ENCODE assay signal across 14 mouse cellular contexts in genomic region chr5:117284029-117284428, GRCm38 (mm10). TPM values are rescaled to one million over a fixed set of nuclear protein-coding genes. Genes with fewer than 3 reads are reported as not detected.
A peak's percentile ranks its signal among the peaks of the same experiment; 100 is the strongest.
DNase-seq lines count a peak whose midpoint lies in the region; ATAC-seq lines count a peak whose summit lies in the region.
"Had no signal": no experiment of that assay in that cellular context is flagged by ENCODE, and none has a peak within 500 bp of the region (broad histone marks: within the 10 kb centered on the region; RNA-seq: fewer than 3 reads in every experiment).

No protein-coding gene starts in this region.

- WGBS in forebrain, embryonic 12.5 days, result 73% methylated on average over 9 of the region's 9 CpGs
- 80% methylated on average over 9 of the region's 9 CpGs for WGBS in forebrain, embryonic 11.5 days
- 58% methylated on average over 9 of the region's 9 CpGs for WGBS in neural tube, embryonic 12.5 days
- 41% methylated on average over 9 of the region's 9 CpGs for WGBS in forebrain, embryonic 14.5 days
- WGBS in neural tube, embryonic 14.5 days, result 56% methylated on average over 9 of the region's 9 CpGs

- H3K36me3 ChIP-seq in forebrain, embryonic 12.5 days (replicated peaks), result peaks cover 60% of the 10 kb centered on the region
- peaks cover 3% of the 10 kb centered on the region; the same call in 1 of the 2 replicates for H3K36me3 ChIP-seq in forebrain, embryonic 11.5 days (ENCODE audit: control insufficient read depth, insufficient read depth, low read length)
- H3K36me3 ChIP-seq in neural tube, embryonic 12.5 days, result peaks cover 44% of the 10 kb centered on the region
- H3K36me3 ChIP-seq in forebrain, embryonic 14.5 days (ENCODE audit: control insufficient read depth, insufficient read depth, low read length), result peaks cover 50% of the 10 kb centered on the region
- H3K36me3 ChIP-seq in neural tube, embryonic 14.5 days (ENCODE audit: control insufficient read depth, insufficient read depth, low read length), result peaks cover 19% of the 10 kb centered on the region

- no peak overlapping the region; the same call in 1 of the 2 replicates for H3K4me2 ChIP-seq in forebrain, embryonic 12.5 days
- H3K4me2 ChIP-seq in forebrain, embryonic 11.5 days (ENCODE audit: low read depth, low read length, severe bottlenecking), result no peak overlapping the region
- peak overlapping the region; percentile 83; the same call in 1 of the 2 replicates for H3K4me2 ChIP-seq in neural tube, embryonic 12.5 days (replicated peaks)
- H3K4me2 ChIP-seq in forebrain, embryonic 14.5 days (ENCODE audit: low read length), result peak overlapping the region; percentile 12; the same call in 1 of the 2 replicates
- no peak overlapping the region for H3K4me2 ChIP-seq in neural tube, embryonic 14.5 days (ENCODE audit: low read depth, low read length)

- H3K27me3 ChIP-seq in forebrain, embryonic 12.5 days, result peaks cover 6% of the 10 kb centered on the region; the same call in 1 of the 2 replicates
- H3K27me3 ChIP-seq in forebrain, embryonic 11.5 days (ENCODE audit: control insufficient read depth, insufficient read depth, low read length), result no peaks in the 10 kb centered on the region; the same call in 1 of the 2 replicates
- H3K27me3 ChIP-seq in neural tube, embryonic 12.5 days (replicated peaks), result no peaks in the 10 kb centered on the region
- H3K27me3 ChIP-seq in forebrain, embryonic 14.5 days (replicated peaks; ENCODE audit: control insufficient read depth, insufficient read depth, low read length), result no peaks in the 10 kb centered on the region
- H3K27me3 ChIP-seq in neural tube, embryonic 14.5 days (ENCODE audit: control insufficient read depth, insufficient read depth, low read length), result no peaks in the 10 kb centered on the region

- no peak overlapping the region for H3K4me3 ChIP-seq in forebrain, embryonic 12.5 days (replicated peaks)
- H3K4me3 ChIP-seq in forebrain, embryonic 11.5 days (ENCODE audit: low read depth, low read length), result no peak overlapping the region
- no peak overlapping the region for H3K4me3 ChIP-seq in neural tube, embryonic 12.5 days
- H3K4me3 ChIP-seq in forebrain, embryonic 14.5 days (ENCODE audit: low read depth, low read length), result no peak overlapping the region
- no peak overlapping the region for H3K4me3 ChIP-seq in neural tube, embryonic 14.5 days (ENCODE audit: low read depth, low read length)
- H3K4me3 ChIP-seq: myocyte had no signal

- H3K27ac ChIP-seq in forebrain, embryonic 12.5 days, result peak overlapping the region; percentile 11; the same call in 1 of the 2 replicates
- no peak overlapping the region for H3K27ac ChIP-seq in forebrain, embryonic 11.5 days (ENCODE audit: low read depth, low read length)
- H3K27ac ChIP-seq in neural tube, embryonic 12.5 days, result no peak overlapping the region
- H3K27ac ChIP-seq in forebrain, embryonic 14.5 days (ENCODE audit: low read depth, low read length), result 0 out of 2 replicates have a peak overlapping the region, but pooled peaks have one; percentile 30
- H3K27ac ChIP-seq in neural tube, embryonic 14.5 days (ENCODE audit: low read depth, low read length), result peak overlapping the region; percentile 22; the same call in 1 of the 2 replicates
- H3K27ac ChIP-seq: liver, embryonic 14.5 days; macrophage had no signal

- peaks cover 35% of the 10 kb centered on the region for H3K4me1 ChIP-seq in forebrain, embryonic 12.5 days
- H3K4me1 ChIP-seq in forebrain, embryonic 11.5 days (replicated peaks; ENCODE audit: control insufficient read depth, insufficient read depth, low read length), result peaks cover 11% of the 10 kb centered on the region
- H3K4me1 ChIP-seq in neural tube, embryonic 12.5 days, result peaks cover 31% of the 10 kb centered on the region
- H3K4me1 ChIP-seq in forebrain, embryonic 14.5 days (ENCODE audit: control insufficient read depth, insufficient read depth, low read length), result peaks cover 22% of the 10 kb centered on the region
- H3K4me1 ChIP-seq in neural tube, embryonic 14.5 days (ENCODE audit: control insufficient read depth, insufficient read depth, low read length), result peaks cover 25% of the 10 kb centered on the region

- ATAC-seq in forebrain, embryonic 12.5 days (ENCODE audit: low FRiP score), result no peak
- no peak for ATAC-seq in forebrain, embryonic 11.5 days (replicated peaks; ENCODE audit: low FRiP score)
- peak; percentile 12; the same call in 1 of the 2 replicates for ATAC-seq in neural tube, embryonic 12.5 days (ENCODE audit: low FRiP score, low read depth)
- 0 out of 2 replicates have a peak, but pooled peaks have one; percentile 4 for ATAC-seq in forebrain, embryonic 14.5 days
- peak; percentile 42; the same call in 1 of the 2 replicates for ATAC-seq in neural tube, embryonic 14.5 days (ENCODE audit: low read depth)

- H3K9ac ChIP-seq in forebrain, embryonic 12.5 days, result no peak overlapping the region
- no peak overlapping the region for H3K9ac ChIP-seq in forebrain, embryonic 11.5 days (ENCODE audit: low read length)
- H3K9ac ChIP-seq in neural tube, embryonic 12.5 days, result no peak overlapping the region
- 0 out of 2 replicates have a peak overlapping the region, but pooled peaks have one; percentile 29 for H3K9ac ChIP-seq in forebrain, embryonic 14.5 days (ENCODE audit: low read length)
- no peak overlapping the region for H3K9ac ChIP-seq in neural tube, embryonic 14.5 days (replicated peaks; ENCODE audit: low read depth, low read length)
- H3K9ac ChIP-seq: liver, embryonic 14.5 days had no signal

- no peak for DNase-seq in forebrain, embryonic 11.5 days (ENCODE audit: low spot score)
- DNase-seq in neural tube, embryonic 10.5 days (ENCODE audit: extremely low spot score, low spot score), result no peak
- peak; percentile 71 for DNase-seq in forebrain, embryonic 14.5 days (ENCODE audit: low spot score)
- no peak for DNase-seq in cerebellum, adult 18-20 months
- no peak for DNase-seq in ovary, adult 18-20 months (ENCODE audit: low spot score)
- DNase-seq: heart, adult 11 months; kidney, adult 9 months; spleen, adult 18-20 months had no signal

- H3K9me3 ChIP-seq in forebrain, embryonic 12.5 days, result no peaks in the 10 kb centered on the region
- no peaks in the 10 kb centered on the region for H3K9me3 ChIP-seq in forebrain, embryonic 11.5 days (ENCODE audit: control insufficient read depth, low read length)
- no peaks in the 10 kb centered on the region for H3K9me3 ChIP-seq in neural tube, embryonic 12.5 days
- H3K9me3 ChIP-seq in forebrain, embryonic 14.5 days (replicated peaks; ENCODE audit: control insufficient read depth, low read length), result no peaks in the 10 kb centered on the region
- H3K9me3 ChIP-seq in neural tube, embryonic 14.5 days (ENCODE audit: control insufficient read depth, low read length), result no peaks in the 10 kb centered on the region

RNA-seq across cellular contexts. Expression of gene Pebp1, which starts 3.4 kb away (rescaled TPM):
- polyA plus RNA-seq in forebrain, embryonic 12.5 days (2016; fragmentation: Nextera tagmentation; extraction: Ambion mirVana), result 856 and 860 TPM in 2 replicates
- polyA plus RNA-seq in forebrain, embryonic 11.5 days (2014; fragmentation: Nextera tagmentation; extraction: Ambion mirVana), result 881 and 979 TPM in 2 replicates
- 847 and 881 TPM in 2 replicates for polyA plus RNA-seq in neural tube, embryonic 12.5 days (2016; fragmentation: Nextera tagmentation; extraction: Ambion mirVana)
- 1,292 and 1,314 TPM in 2 replicates for polyA plus RNA-seq in forebrain, embryonic 14.5 days (2014; fragmentation: Nextera tagmentation; extraction: Ambion mirVana)
- polyA plus RNA-seq in neural tube, embryonic 14.5 days (2014; fragmentation: Nextera tagmentation; extraction: Ambion mirVana), result 1,002 and 1,074 TPM in 2 replicates

RNA-seq across cellular contexts. Expression of gene Vsig10, which starts 34.9 kb away (rescaled TPM):
- 3.0 and 3.7 TPM in 2 replicates for polyA plus RNA-seq in forebrain, embryonic 12.5 days (2016; fragmentation: Nextera tagmentation; extraction: Ambion mirVana)
- 2.3 and 2.5 TPM in 2 replicates for polyA plus RNA-seq in forebrain, embryonic 11.5 days (2014; fragmentation: Nextera tagmentation; extraction: Ambion mirVana)
- 2.4 and 2.8 TPM in 2 replicates for polyA plus RNA-seq in neural tube, embryonic 12.5 days (2016; fragmentation: Nextera tagmentation; extraction: Ambion mirVana)
- polyA plus RNA-seq in forebrain, embryonic 14.5 days (2014; fragmentation: Nextera tagmentation; extraction: Ambion mirVana), result 0.69 and 1.1 TPM in 2 replicates
- 1.1 and 1.2 TPM in 2 replicates for polyA plus RNA-seq in neural tube, embryonic 14.5 days (2014; fragmentation: Nextera tagmentation; extraction: Ambion mirVana)

Comparison
In these comparisons a context has a peak if more than half of its experiments do, and no peak if none do; other contexts are left out.
1. ATAC-seq: peak in neural tube, embryonic 12.5 days (single experiment), forebrain, embryonic 14.5 days (single experiment) and neural tube, embryonic 14.5 days (single experiment); none in forebrain, embryonic 12.5 days (single experiment) and forebrain, embryonic 11.5 days (single experiment).
2. H3K27ac ChIP-seq: peak in forebrain, embryonic 12.5 days (single experiment), forebrain, embryonic 14.5 days (single experiment) and neural tube, embryonic 14.5 days (single experiment); none in forebrain, embryonic 11.5 days (single experiment) and neural tube, embryonic 12.5 days (single experiment).
3. H3K4me2 ChIP-seq: peak in neural tube, embryonic 12.5 days (single experiment) and forebrain, embryonic 14.5 days (single experiment); none in forebrain, embryonic 12.5 days (single experiment), forebrain, embryonic 11.5 days (single experiment) and neural tube, embryonic 14.5 days (single experiment).